Mouse (Mus musculus) left cerebral cortex, postnatal 10 days (tissue): ENCODE data around the gene Frrs1. TPM values are rescaled to one million over a fixed set of nuclear protein-coding genes. Genes with fewer than 3 reads are reported as not detected.

Experiments
- DNase-seq, 2 experiments: peaks; one replicate each; pipeline ENCODE4 v3.0.0; 2021 to 2022; ENCODE audit warnings: low spot score in 2 of 2, mixed read lengths in 1 of 2; ENCODE audit errors: extremely low spot score in 1 of 2
- intact Hi-C: fragments of 180-260 bp; cut with DNase I; formaldehyde crosslinking; loops from one replicate; pipeline ENCODE4 v1.15.1; 2025
- total RNA-seq, 2 experiments: library from RNA; stranded (reverse); gene quantifications; 2 replicates each; pipeline ENCODE4 v1.2.3; 2021

Gene Frrs1
- total RNA-seq, 2 experiments from 2014 or later, result 1.8 to 3.1 TPM

DNA sequence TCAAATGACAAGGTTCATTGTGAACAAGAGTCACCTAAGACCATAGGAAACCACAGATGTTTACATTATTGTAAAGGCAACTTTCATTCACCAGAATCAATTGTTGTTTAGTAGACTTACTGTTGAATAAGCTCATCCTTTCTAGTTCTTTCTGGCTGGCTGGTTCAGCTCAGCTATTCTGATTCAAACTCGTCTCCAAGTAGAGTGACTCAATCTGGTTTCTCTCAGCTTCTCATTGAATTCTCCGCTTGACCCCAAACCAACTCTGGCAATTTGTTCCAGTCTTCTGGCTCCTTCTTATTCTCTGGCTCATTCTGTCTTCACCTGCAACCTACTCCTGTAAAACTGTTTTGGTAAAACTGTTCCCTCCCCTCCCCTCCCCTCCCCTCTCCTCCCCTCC, 18.0 kb upstream of the Frrs1 start:
- DNase-seq, result no peak
- intact Hi-C loops, result no loop called here

DNA sequence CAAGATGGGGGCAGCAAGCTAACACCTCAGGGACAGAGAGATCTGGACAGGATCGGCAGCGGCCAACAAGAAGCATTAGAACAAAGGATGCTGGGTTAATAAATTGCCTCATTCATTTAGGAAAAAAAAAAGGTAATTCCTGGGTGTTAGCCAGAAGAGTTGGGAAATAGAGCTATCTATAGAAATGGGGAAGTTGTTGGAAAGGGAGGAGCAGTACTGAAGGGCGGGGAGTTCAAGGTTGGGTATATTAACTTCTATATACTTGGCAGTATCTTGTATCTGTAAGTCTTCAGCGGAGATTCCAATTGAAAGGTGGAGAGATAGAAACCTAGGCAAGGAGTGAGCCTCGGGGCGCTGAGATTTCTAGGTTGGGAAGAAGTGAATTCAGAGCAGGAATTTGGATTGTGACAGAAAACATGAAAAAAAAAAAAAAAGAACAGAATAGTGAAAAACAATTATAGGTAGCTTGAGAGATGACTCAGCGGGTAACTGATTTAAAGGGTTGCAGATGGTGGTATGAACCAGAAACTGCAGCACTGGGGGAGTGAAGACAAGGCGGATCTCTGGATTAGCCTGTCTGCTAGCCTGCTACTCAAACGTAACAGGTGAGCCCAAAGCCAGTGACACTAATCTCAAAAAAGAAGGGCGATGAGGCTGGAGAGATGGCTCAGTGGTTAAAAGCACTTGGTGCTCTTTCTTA, 14.2 kb upstream of the Frrs1 start:
- intact Hi-C loops, result no loop called here
- no peak for DNase-seq

DNA sequence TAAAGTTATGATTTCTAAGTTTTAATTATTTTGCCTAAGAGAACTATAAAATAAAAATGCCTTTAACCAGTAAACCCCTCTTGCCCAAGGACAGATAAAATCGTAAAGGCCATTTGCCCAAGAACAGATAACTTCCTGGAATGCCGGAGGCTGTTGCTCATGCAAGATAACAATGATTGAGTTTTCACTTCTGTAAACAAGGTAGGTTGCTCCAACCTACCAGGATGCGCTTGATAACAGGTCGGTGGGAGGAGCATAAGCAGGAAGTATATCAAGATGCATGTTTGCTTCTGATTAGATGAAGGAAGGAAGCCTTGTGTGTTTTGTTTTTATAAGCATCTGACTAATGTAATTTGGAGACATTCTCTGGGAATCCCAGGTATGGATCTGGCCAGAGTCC, 13.2 kb upstream of the Frrs1 start:
- intact Hi-C loops, result no loop called here
- no peak for DNase-seq

DNA sequence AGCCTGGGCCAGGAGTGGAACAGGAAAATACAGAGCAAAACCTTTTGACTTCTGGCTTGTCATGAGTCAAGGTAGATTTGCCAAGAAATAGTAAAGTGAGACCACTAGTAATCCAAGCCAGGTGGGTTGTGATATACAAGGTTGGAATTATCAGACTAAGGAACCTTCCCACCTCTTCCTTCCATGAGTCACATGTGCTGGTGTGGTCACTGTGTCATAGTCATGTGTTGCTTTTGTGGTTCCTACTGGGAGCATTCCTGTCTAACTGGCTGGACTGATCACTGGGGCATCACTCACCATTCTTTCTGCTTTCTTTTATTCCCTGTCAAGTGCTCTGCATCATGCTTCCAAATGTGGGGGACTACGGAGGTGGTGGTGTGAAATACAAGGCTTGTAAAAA, 11.2 kb upstream of the Frrs1 start:
- DNase-seq, result no peak
- intact Hi-C loops, result no loop called here

DNA sequence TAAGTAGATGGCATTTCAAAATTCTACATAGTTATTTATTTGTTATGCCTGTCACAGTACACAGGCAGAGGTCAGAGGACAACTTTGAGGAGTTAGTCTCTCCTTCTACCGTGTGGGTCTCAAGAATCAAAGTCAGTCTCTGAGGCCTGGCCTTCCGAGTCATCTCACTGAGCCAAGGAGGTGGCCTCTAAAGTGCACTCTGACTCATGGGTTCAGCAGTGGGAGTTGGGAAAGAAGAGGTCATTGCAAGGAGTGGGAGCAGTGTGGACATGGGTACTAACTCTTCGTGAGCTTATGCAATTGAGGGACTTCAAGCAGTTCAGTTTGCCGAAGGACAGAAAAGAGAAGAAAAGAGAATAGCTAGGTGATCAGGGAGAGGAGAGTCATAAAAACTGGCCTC, 10.3 kb upstream of the Frrs1 start:
- intact Hi-C loops, result no loop called here
- no peak for DNase-seq

DNA sequence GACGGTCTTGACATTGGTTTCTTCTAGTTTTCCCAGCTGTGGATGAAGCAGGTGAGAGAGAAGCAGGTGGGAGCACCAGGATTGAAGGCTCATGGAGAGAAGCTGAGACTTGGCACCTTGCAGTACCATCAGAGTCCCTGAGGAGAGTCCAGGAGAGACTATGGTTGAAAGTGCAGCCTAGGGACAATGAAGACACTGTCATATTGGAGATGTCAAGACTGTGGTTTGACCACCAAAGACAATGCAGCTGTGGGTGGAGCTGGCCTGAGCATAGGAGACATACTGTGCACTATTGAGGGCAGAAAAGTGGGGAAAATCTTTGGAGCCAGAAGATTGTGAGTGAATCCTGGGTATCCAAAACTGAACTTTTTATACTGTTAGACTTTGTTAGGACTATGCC, 8.9 kb upstream of the Frrs1 start:
- no peak for DNase-seq
- intact Hi-C loops, result no loop called here

DNA sequence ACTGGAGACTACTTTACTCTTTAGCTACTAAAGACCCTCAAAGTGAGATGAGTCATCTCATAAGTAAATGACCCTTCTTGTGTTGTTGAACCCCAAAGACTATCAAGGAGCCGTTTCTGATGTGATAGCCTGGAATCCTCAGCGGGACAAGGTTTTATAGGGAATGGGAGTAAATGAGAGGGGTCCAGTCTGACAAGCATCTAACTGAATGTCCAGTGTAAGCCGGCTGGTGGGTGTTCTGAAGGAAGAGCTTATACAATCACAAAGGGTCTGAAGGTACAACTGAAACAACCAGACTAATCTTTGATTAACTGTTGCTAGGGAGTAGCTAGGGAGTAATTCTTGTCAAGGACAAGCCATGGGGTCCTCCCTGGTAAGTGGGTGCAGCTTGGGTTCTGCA, 6.8 kb upstream of the Frrs1 start:
- intact Hi-C loops, result no loop called here
- DNase-seq, result no peak

DNA sequence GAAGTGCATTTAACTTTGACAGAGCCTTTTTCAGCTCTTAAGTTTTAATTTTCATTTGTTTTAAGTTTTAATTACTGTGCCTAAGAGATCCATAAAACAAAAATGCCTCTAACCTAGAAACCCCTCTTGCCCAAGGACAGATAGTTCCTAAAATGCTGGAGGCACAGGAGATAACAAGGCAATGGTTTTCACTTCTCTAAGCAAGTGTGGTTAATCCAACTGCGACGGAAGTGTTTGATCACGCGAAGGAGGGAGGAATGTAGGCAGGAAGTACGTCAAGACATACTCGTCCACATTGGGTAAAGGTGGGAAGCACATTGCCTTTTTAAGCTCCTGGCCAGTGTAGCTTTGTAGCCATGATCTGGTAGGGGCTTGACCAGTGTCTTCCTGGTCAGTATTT, 1.7 kb upstream of the Frrs1 start:
- DNase-seq, result no peak
- intact Hi-C loops, result no loop called here

DNA sequence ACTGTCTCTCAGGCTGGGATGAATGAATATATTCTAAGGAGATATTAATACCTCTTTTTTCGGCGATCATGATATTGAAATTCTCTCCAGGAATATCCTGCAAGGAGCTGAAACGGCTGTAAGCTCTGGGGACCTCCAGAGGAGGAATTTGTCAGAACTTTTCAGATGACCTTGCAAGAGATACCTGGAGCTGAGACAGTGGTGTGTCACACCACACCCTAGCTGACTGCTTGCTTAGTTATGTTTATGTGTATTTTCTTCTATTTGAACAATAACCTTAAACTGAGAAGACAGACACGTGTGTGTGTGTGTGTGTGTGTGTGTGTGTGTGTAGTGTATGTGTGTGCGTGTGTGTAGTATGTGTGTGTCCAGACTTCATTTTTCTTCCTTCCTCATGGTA, 488 bp downstream of the Frrs1 start:
- no peak for DNase-seq
- intact Hi-C loops, result no loop called here

DNA sequence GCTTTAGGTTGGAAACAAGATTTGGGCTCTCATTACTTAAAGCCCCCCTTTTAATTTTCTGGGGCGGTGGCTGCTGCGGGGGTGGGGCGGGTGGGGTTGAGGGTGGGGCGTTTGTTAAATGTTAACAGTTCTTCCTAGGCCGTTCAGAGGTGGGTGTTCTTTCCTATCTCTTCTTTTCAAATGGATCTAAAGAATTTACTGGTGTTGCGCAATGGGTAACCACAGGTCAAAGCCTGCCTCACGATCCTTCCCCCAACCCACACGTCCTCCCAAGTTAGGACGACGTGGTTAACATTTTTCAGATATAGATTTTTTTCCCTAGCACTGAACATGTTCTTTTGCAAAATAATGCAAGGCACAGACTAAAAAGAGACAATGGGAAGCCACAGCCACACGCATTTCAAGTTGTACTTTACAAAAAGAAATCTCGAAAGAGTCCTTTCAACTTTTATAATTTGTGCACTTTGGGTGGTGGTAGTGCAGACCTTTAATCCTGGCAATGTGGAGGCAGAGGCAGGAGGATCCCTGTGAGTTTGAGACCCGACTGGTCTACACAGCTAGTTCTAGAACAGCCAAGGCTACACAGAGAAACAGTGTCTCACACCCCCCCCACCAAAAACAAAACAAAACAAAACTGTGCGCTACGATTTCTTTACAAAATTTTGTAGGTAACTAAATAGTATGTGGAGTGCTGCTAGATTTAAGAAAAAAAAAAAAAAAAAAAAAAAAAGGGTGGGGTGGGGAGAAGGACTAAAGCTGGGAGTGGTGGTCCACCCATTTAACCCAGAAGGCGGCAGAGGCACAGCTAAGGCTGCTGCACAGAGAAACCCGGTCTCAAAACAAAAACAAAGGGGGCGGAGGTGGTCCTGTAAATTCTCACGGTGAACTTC, 1.3 kb downstream of the Frrs1 start:
- DNase-seq, result no peak
- intact Hi-C loops, result no loop called here

DNA sequence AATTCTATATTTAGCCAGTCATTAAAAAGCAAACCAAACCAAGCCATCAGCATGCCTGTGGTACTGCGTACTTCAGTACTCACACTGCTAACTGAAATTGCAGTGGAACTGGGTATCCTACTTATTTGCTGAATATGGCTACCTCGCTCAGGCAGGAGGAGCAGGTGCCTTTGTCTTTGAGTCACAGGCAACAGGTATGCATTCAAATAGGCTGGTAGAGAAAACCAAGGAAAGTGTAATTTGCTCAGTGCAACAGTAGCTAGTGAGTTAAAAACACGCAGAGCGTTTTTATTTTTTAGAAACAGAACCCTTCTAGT, 1.9 kb downstream of the Frrs1 start:
- DNase-seq, result no peak
- intact Hi-C loops, result no loop called here

DNA sequence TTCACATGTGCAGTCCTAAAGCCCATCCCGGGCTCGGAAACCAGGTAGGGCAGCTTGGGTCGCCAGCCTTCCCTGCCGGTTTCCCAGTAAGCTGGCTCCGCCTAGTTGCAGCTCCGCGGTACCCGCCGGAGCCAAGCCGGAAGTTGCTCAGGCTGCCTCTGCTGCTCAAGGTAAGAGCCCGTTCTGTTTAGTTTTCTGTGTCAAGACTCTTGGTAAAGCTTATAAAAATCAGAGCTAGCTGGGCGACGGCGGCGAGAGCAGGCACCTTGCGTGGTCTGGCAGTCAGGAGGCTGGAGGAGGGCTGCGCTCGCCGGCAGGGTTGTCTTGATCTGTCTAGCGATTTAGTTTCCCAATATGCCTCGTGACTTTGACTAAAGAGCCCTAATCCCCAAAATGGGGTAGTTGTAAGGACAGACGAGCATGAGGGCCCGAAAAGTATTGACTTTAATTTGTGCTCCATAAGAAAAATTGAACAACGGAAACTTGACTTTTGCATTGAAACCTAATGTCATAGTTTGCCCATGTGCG, 2.3 kb downstream of the Frrs1 start:
- intact Hi-C loops, result no loop called here
- DNase-seq, result peak; percentile 19 to 53

DNA sequence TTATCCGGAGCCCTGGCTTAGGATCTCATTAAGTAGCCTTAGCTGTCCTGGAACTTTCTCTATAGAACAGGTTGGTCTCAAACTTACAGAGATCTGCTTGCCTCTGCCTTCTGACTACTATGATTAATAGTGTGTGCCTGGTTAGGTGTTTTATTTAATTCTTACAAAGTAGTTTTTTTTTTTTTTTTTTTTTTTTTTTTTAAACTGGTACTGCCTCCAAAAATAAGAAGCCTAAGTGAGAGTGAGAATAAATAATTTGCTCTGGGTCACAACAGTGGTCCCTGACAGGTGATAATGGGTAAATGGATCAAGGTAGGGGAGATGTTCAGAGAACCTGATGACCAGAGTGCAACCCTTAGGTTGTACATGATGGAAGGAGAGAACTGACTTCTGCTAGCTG, 3.4 kb downstream of the Frrs1 start:
- no peak for DNase-seq
- intact Hi-C loops, result no loop called here

DNA sequence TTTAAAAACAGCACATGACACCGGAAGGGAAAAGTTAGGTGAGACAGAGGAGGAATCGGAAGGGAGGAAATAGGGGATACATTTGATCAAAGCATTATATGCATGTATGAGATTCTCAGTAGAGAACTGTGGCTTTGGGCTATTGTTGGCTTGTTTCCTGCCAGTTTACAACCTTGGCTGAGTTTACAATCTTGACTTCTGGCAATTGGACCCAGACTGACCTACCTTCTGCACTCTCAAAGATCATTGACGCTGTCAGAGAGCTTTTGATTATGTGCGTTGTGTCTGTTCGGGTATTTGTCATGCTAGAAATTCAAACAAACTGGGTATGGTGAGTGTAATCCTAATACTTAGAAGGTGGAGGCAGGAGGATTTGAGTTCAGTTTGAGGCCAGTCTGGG, 5.2 kb downstream of the Frrs1 start:
- no peak for DNase-seq
- intact Hi-C loops, result no loop called here

DNA sequence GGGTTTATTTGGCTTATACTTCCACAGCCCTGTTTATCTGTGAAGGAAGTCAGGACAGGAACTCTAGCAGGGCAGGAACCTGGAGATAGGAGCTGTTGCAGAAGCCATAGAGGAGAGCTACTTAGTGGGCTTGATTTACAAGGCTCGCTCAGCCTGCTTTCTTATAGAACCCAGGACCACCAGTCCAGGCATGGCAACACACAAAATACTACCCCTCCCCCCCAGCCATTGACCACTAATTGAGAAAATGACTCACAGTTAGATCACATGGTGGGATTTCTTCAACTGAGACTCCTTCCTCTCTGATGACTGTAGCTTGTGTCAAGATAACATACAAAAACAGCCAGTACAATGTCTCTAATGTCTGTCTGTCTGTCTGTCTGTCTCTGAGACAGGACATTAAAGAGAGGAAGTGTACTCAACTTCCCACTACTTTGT, 6.0 kb downstream of the Frrs1 start:
- no peak for DNase-seq
- intact Hi-C loops, result no loop called here

DNA sequence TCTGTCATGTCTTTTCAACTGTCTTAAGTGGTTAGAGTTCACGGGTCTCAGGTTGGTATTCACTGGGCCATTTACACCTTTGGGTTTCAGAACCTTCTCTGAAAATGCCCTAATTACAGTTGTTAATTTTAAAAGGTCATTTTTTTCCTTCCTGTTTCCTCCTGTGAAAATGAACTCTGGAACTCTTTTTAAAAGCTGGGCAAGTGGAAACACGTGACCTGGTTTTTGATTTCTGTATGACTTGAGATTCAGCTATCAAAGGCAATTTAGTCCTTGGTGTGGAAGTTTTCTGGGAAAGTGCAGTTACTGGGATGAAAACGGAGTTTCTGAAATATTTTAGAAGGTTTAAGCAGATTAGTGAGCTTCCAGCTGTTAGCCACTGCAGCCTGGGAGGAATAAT, 11.1 kb downstream of the Frrs1 start:
- intact Hi-C loops, result no loop called here
- no peak for DNase-seq

DNA sequence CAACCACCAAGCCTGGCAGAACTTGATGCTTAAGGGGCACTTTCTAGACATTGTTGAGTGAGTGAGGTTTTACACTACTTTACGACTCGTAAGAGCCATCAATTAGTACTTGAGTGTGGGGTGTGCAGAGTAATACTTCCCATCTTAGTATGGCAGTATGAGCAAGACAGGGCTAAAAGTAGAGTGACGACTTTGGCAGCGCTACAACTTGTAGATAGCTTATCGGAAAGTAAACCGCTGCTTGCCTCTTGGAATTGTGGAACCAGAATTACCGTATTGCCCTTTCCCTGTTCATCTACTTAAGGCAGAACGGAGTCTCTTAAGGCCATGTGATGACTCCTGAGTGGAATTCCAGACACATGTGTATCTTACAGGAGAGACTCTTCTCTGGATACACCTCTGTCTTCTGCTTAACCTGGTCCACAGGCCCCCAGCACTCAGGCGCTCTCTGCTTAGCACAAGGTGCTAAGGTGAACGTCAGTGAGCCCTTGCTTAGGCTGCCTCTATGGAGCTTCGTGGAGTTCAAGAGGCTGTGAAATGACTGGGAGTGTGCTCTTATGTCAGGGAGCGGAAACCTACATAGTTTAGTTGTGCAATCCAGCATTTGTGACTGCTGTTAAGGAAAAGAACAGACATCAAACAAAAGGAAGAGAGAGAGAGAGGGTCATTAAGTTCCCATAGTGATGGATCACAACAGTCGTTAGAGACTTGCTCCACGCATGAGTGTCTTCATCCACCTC, 23.1 kb downstream of the Frrs1 start:
- intact Hi-C loops, result no loop called here

DNA sequence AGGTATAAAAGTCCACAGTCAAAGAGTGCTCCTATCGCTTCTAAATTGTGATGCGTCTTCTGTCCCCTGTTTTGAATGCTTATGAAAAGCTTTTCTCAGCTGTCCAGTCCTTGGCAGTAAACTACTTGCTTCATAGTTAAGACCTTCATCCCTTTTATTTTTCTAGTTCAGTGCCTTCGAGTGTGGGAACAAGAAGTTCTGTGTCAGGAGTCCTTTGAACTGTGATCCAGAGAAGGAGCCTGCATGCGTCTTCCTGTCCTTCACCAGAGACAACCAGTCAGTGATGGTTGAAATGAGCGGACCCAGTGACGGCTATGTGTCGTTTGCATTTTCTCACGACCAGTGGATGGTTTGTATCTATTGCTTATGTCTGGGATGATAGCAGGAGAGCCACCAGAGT, 25.7 kb downstream of the Frrs1 start:
- intact Hi-C loops, result no loop called here
- no peak for DNase-seq

More for the DNA sequence above, 23.1 kb downstream of the Frrs1 start:
- DNase-seq, result no peak

DNA sequence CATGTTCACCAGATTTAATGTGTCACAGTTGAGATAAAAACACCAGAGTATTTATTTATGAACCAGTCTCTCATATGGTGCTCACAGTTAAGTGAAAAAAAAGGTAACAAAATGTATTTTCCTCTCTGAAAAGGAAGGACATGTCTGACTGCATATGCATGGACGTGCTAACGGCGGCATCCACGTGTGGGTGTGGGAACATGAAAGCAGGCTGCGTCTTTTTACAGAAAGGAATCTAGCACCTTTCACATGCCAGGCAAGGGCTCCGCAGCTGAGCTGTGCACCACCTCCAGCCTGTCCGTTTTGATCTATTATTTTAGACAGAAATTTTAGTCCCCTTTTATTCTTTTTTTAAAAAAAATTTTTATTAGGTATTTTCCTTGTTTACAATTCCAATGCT, 30.1 kb downstream of the Frrs1 start:
- no peak for DNase-seq
- intact Hi-C loops, result no loop called here

DNA sequence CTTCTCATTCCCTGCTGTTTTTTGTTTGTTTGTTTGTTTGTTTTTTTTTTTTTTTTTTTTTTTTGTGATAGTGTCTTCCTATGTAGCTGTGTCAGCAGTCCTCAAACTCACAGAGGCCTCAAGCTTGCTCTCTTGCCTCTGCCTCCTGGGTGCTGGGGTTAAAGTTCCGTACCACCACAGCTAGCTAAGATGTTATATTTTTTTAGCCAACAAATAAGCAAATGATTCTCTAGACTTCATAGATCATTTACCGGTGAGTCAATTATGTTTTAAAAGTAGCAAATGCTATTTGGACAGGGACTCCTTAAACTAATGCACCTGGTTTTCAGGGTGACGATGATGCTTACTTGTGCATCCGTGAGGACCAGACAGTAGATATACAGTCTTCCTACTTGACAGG, 31.3 kb downstream of the Frrs1 start:
- no peak for DNase-seq
- intact Hi-C loops, result no loop called here
